ENCODE assay signal across 24 mouse cellular contexts in genomic region chr17:46476601-46477000, GRCm38 (mm10). TPM values are rescaled to one million over a fixed set of nuclear protein-coding genes. Genes with fewer than 3 reads are reported as not detected.
DNase-seq lines count a peak whose midpoint lies in the region; ATAC-seq and TF ChIP-seq lines count a peak whose summit lies in the region.
"Had no signal": no experiment of that assay in that cellular context is flagged by ENCODE, and none has a peak within 500 bp of the region (broad histone marks: within the 10 kb centered on the region; RNA-seq: fewer than 3 reads in every experiment).

No protein-coding gene starts in this region.

- H3K4me3 ChIP-seq in thymus, adult 2 months (ENCODE audit: control insufficient read depth, insufficient read depth, low read length) = no peak overlapping the region
- no peak overlapping the region for H3K4me3 ChIP-seq in intestine, embryonic 16.5 days (ENCODE audit: low read length)
- H3K4me3 ChIP-seq: embryonic facial prominence, embryonic 10.5 days; embryonic facial prominence, embryonic 12.5 days; forebrain, embryonic 13.5 days; forebrain, embryonic 15.5 days had no signal

- 57% methylated on average over 8 of the region's 8 CpGs for WGBS in thymus, adult 2 months
- WGBS in intestine, embryonic 16.5 days = 66% methylated on average over 8 of the region's 8 CpGs

- H3K36me3 ChIP-seq in thymus, adult 2 months (ENCODE audit: control insufficient read depth, insufficient read depth, low read length) = no peaks in the 10 kb centered on the region
- H3K36me3 ChIP-seq in intestine, embryonic 16.5 days (ENCODE audit: control insufficient read depth, insufficient read depth, low read length) = no peaks in the 10 kb centered on the region
- H3K36me3 ChIP-seq: embryonic facial prominence, embryonic 10.5 days; embryonic facial prominence, embryonic 12.5 days had no signal

- H3K9me3 ChIP-seq in intestine, embryonic 16.5 days (ENCODE audit: control insufficient read depth, low read length) = no peaks in the 10 kb centered on the region
- H3K9me3 ChIP-seq: embryonic facial prominence, embryonic 10.5 days; embryonic facial prominence, embryonic 12.5 days; forebrain, embryonic 13.5 days; forebrain, embryonic 15.5 days had no signal

- H3K4me2 ChIP-seq in intestine, embryonic 16.5 days (ENCODE audit: low read depth, low read length) = no peak overlapping the region
- H3K4me2 ChIP-seq: embryonic facial prominence, embryonic 12.5 days; forebrain, embryonic 13.5 days; forebrain, embryonic 15.5 days had no signal

- no peak for TF ChIP-seq CTCF in thymus, adult 2 months (IDR thresholded peaks at IDR 0.05; ENCODE audit: borderline replicate concordance, control insufficient read depth, extremely low read depth, insufficient read depth, low read length, poor library complexity)

- H3K4me1 ChIP-seq in thymus, adult 2 months (replicated peaks; ENCODE audit: control insufficient read depth, insufficient read depth, low read length) = peaks cover 14% of the 10 kb centered on the region
- H3K4me1 ChIP-seq in intestine, embryonic 16.5 days (ENCODE audit: control insufficient read depth, insufficient read depth, low read length) = no peaks in the 10 kb centered on the region
- H3K4me1 ChIP-seq: embryonic facial prominence, embryonic 10.5 days; embryonic facial prominence, embryonic 12.5 days; forebrain, embryonic 13.5 days; forebrain, embryonic 15.5 days had no signal

- no peak overlapping the region for H3K9ac ChIP-seq in intestine, embryonic 16.5 days (ENCODE audit: low read depth, low read length)
- H3K9ac ChIP-seq: embryonic facial prominence, embryonic 12.5 days; forebrain, embryonic 13.5 days; forebrain, embryonic 15.5 days had no signal

- H3K27me3 ChIP-seq in thymus, adult 2 months (ENCODE audit: control insufficient read depth, insufficient read depth, low read length) = no peaks in the 10 kb centered on the region; the same call in 1 of the 2 replicates
- peaks cover 11% of the 10 kb centered on the region; the same call in 1 of the 2 replicates for H3K27me3 ChIP-seq in intestine, embryonic 16.5 days (replicated peaks; ENCODE audit: control insufficient read depth, insufficient read depth, low read length)
- H3K27me3 ChIP-seq: forebrain, embryonic 13.5 days; forebrain, embryonic 15.5 days had no signal

- no peak for TF ChIP-seq POLR2A in thymus, adult 2 months (IDR thresholded peaks at IDR 0.05; ENCODE audit: control insufficient read depth, extremely low read depth, insufficient read depth, low read length, poor library complexity)

- DNase-seq in thymus, adult 2 months = peak; percentile 55
- peak; percentile 54 to 69 for DNase-seq in thymus, postnatal 10 days (ENCODE audit: low spot score in 2 of 2)
- peak; percentile 58 for DNase-seq in thymus, postnatal 25 days
- peak; percentile 59 for DNase-seq in thymus, postnatal 4 days
- DNase-seq in liver = no peak
- DNase-seq in kidney, adult 18-20 months = no peak
- DNase-seq in urinary bladder, postnatal 4 days (ENCODE audit: low spot score in 2 of 2) = no peak
- DNase-seq: adrenal gland, adult 2 months; adrenal gland, postnatal 10 days; adrenal gland, postnatal 25 days; cerebellum, adult 11 months; cerebellum, adult 18-20 months; cerebellum, adult 8-10 months; cerebellum, adult 9-11 months; cerebellum, postnatal 14 days; cerebellum, postnatal 36 days had no signal

- no peak for ATAC-seq in intestine, embryonic 16.5 days
- ATAC-seq: forebrain, embryonic 13.5 days; forebrain, embryonic 15.5 days had no signal

- H3K27ac ChIP-seq in thymus, adult 2 months (ENCODE audit: control insufficient read depth, insufficient read depth, low read length) = no peak overlapping the region
- no peak overlapping the region for H3K27ac ChIP-seq in intestine, embryonic 16.5 days (ENCODE audit: low read length)
- H3K27ac ChIP-seq: embryonic facial prominence, embryonic 10.5 days; embryonic facial prominence, embryonic 12.5 days; forebrain, embryonic 13.5 days; forebrain, embryonic 15.5 days had no signal

RNA-seq across cellular contexts. Expression of gene Ttbk1, which starts 10.9 kb away (rescaled TPM):
- 1.0 and 1.1 TPM in 2 replicates for polyA plus RNA-seq in thymus, adult 2 months (2012; rRNA removed)
- 0.15 and 0.16 TPM in 2 replicates for polyA plus RNA-seq in intestine, embryonic 16.5 days (2015; fragmentation: Nextera tagmentation; extraction: Ambion mirVana)

RNA-seq across cellular contexts. Expression of gene Dnph1, which starts 19.9 kb away (rescaled TPM):
- polyA plus RNA-seq in thymus, adult 2 months (2012; rRNA removed) = 14.0 and 17.7 TPM in 2 replicates
- polyA plus RNA-seq in intestine, embryonic 16.5 days (2015; fragmentation: Nextera tagmentation; extraction: Ambion mirVana) = 40.4 and 45.1 TPM in 2 replicates

RNA-seq across cellular contexts. Expression of gene Slc22a7, which starts 38.3 kb away (rescaled TPM):
- polyA plus RNA-seq in thymus, adult 2 months (2012; rRNA removed) = 1.2 and 3.3 TPM in 2 replicates
- not detected in 2 replicates for polyA plus RNA-seq in intestine, embryonic 16.5 days (2015; fragmentation: Nextera tagmentation; extraction: Ambion mirVana)
- polyA plus RNA-seq: C2C12; embryonic facial prominence, embryonic 10.5 days; embryonic facial prominence, embryonic 12.5 days; embryonic facial prominence, embryonic 14.5 days; forebrain, embryonic 11.5 days; forebrain, embryonic 13.5 days had no signal

RNA-seq across cellular contexts. Expression of gene Crip3, which starts 47.9 kb away (rescaled TPM):
- 348 and 429 TPM in 2 replicates for polyA plus RNA-seq in thymus, adult 2 months (2012; rRNA removed)
- polyA plus RNA-seq in intestine, embryonic 16.5 days (2015; fragmentation: Nextera tagmentation; extraction: Ambion mirVana) = 0.16 and 0.35 TPM in 2 replicates
- polyA plus RNA-seq: C2C12 had no signal

Comparison
In these comparisons a context has a peak if more than half of its experiments do, and no peak if none do; other contexts are left out.
1. DNase-seq: peak in thymus, adult 2 months (single experiment), thymus, postnatal 10 days (2 of 2), thymus, postnatal 25 days (single experiment) and thymus, postnatal 4 days (single experiment); none in liver (single experiment), kidney, adult 18-20 months (single experiment) and urinary bladder, postnatal 4 days (0 of 2).